Mouse (Mus musculus) bone marrow, adult 2 months (tissue): Measurements from ENCODE around the gene Sp2.

Source experiments
- CTCF ChIP-seq: fragments of 200-500 bp; IDR thresholded peaks from 2 replicates; pipeline ENCODE4 v1.5.1; 2011; ENCODE audit warnings: low read length, control low read depth; ENCODE audit not compliant: control insufficient read depth, insufficient read depth
- POLR2A ChIP-seq: fragments of 200-500 bp; IDR thresholded peaks from 2 replicates; pipeline ENCODE4 v1.6.1; 2011; ENCODE audit warnings: low read depth, mild to moderate bottlenecking, control low read depth, low read length, borderline replicate concordance; ENCODE audit not compliant: control insufficient read depth

- TF ChIP-seq CTCF, result peak; percentile 80
- TF ChIP-seq POLR2A, result peak; percentile 33; the same call in 1 of the 2 replicates
Measured at GRCm38 (mm10) chr11:97021873-97022484, 39.2 kb upstream of the Sp2 start.
